Mouse (Mus musculus) brain, embryonic 14.5 days (tissue): Measurements from ENCODE around the gene Dscaml1.

Experiments used
- CTCF ChIP-seq: fragments of 200-500 bp; IDR thresholded peaks from 2 replicates; pipeline ENCODE4 v1.5.1; 2012; ENCODE audit warnings: inconsistent platforms, mild to moderate bottlenecking, moderate library complexity, borderline replicate concordance; ENCODE audit not compliant: insufficient read depth, insufficient read length; ENCODE audit errors: extremely low read depth
- POLR2A ChIP-seq: fragments of 200-500 bp; IDR thresholded peaks from 2 replicates; pipeline ENCODE4 v1.6.1; 2012; ENCODE audit warnings: mild to moderate bottlenecking, inconsistent platforms, borderline replicate concordance; ENCODE audit not compliant: poor library complexity, insufficient read depth, insufficient read length, severe bottlenecking; ENCODE audit errors: extremely low read depth

GRCm38 (mm10) chr9:45418252-45418651, 8.2 kb upstream of the Dscaml1 start:
- TF ChIP-seq POLR2A (no peak), CTCF (no peak)
